Mouse (Mus musculus) myocyte (in vitro differentiated cells): Measurements from ENCODE around the gene Sumo1.

Experiments used
- POLR2A ChIP-seq: IDR thresholded peaks from one replicate; pipeline ENCODE4 v1.6.1; 2011; ENCODE audit warnings: low read depth, mild to moderate bottlenecking, control low read depth, moderate library complexity; ENCODE audit not compliant: insufficient read length
- TCF3 ChIP-seq: IDR thresholded peaks from one replicate; pipeline ENCODE4 v1.6.1; 2011; ENCODE audit warnings: low read depth, control low read depth; ENCODE audit not compliant: insufficient read length

- TF ChIP-seq POLR2A: no peak
- no peak for TF ChIP-seq TCF3
Measured at GRCm38 (mm10) chr1:59566926-59567325, 103.7 kb downstream of the Sumo1 start.
